Mouse (Mus musculus): Measurements from ENCODE around the gene Gm11733. TPM values are rescaled to one million over a fixed set of nuclear protein-coding genes. Genes with fewer than 3 reads are reported as not detected.

Gene Gm11733
- polyA plus RNA-seq (2017; shearing (Covaris generic)) = not detected

GRCm38 (mm10) chr11:117484198-117484597, at the start of gene Gm11733:
Gene Gm11733 (plus strand): TSS chr11:117484368.

Other genes with a start within 250 kb of the Gm11733 start
- gene Tnrc6c, start 169.9 kb downstream of the Gm11733 start, polyA plus RNA-seq (2017; shearing (Covaris generic)) = 9.7 TPM